Mouse (Mus musculus) megakaryocyte, embryonic 14.5 days (primary cell): Measurements from ENCODE around the gene Copz1.

Experiments used
- FLI1 ChIP-seq: IDR thresholded peaks from 2 replicates; pipeline ENCODE4 v1.6.1; 2012; ENCODE audit warnings: low read length, inconsistent platforms, mixed read lengths
- GATA1 ChIP-seq: IDR thresholded peaks from 3 replicates; pipeline ENCODE4 v1.6.1; 2012; ENCODE audit warnings: mixed read lengths, low read length, inconsistent platforms, borderline replicate concordance

GRCm38 (mm10) chr15:103315011-103315502 lies 42.5 kb downstream of the Copz1 start:
- TF ChIP-seq GATA1, result no peak
- TF ChIP-seq FLI1, result no peak
